Mouse (Mus musculus) lung, embryonic 14.5 days (tissue): Measurements from ENCODE around the gene Eef1a1. TPM values are rescaled to one million over a fixed set of nuclear protein-coding genes. Genes with fewer than 3 reads are reported as not detected.
A peak's percentile ranks its signal among the peaks of the same experiment; 100 is the strongest.
"Not testable (repeated sequence)": the region's sequence is repeated elsewhere in the genome, so short reads cannot be mapped to it uniquely, and the experiment has no call there.

Experiments
- ATAC-seq: fragments of 200-750 bp; cut with Nextera tagmentation; 2 replicates; pipeline ENCODE4 v1.8.0; 2017; ENCODE audit warnings: mild to moderate bottlenecking, moderate TSS enrichment, moderate library complexity; ENCODE audit not compliant: insufficient read depth
- DNase-seq: peaks from one replicate; pipeline ENCODE4 v3.0.0-alpha.2; 2015
- H3K27ac ChIP-seq: fragments of 300-500 bp; sonication (generic); 2 replicates; pipeline ENCODE4 v1.5.1; 2014; ENCODE audit warnings: low read depth, mild to moderate bottlenecking, moderate library complexity
- H3K27me3 ChIP-seq: fragments of 300-500 bp; sonication (generic); 2 replicates; pipeline ENCODE4 v1.6.1; 2014; ENCODE audit warnings: low read length, control low read depth; ENCODE audit not compliant: insufficient read depth
- H3K36me3 ChIP-seq: fragments of 300-500 bp; sonication (generic); 2 replicates; pipeline ENCODE4 v1.6.1; 2014; ENCODE audit warnings: control low read depth; ENCODE audit not compliant: insufficient read depth
- H3K4me1 ChIP-seq: fragments of 300-500 bp; sonication (generic); 2 replicates; pipeline ENCODE4 v1.6.1; 2014; ENCODE audit warnings: antibody characterized with exemption, control low read depth; ENCODE audit not compliant: insufficient read depth
- H3K4me2 ChIP-seq: fragments of 300-500 bp; sonication (generic); 2 replicates; pipeline ENCODE4 v1.6.1; 2014; ENCODE audit warnings: mild to moderate bottlenecking
- H3K4me3 ChIP-seq: fragments of 300-500 bp; sonication (generic); 2 replicates; pipeline ENCODE4 v1.5.1; 2014; ENCODE audit warnings: low read depth, low read length
- H3K9ac ChIP-seq: fragments of 300-500 bp; sonication (generic); 2 replicates; pipeline ENCODE4 v1.6.1; 2014
- H3K9me3 ChIP-seq: fragments of 300-500 bp; sonication (generic); 2 replicates; pipeline ENCODE4 v1.6.1; 2016; ENCODE audit warnings: low read depth, low read length, control low read depth
- CTCF ChIP-seq: IDR thresholded peaks from 2 replicates; pipeline ENCODE4 v1.5.1; 2016; ENCODE audit warnings: antibody characterized with exemption, low read depth
- WGBS: fragments of 180-500 bp; shearing (Covaris S2); extraction: QIAGEN DNeasy Blood & Tissue Kit; methylation state at CpG from one replicate; pipeline ENCODE4 v1.1.7; 2014; 5-methylcytosine and 5-hydroxymethylcytosine counted together
- polyA plus RNA-seq: library from polyadenylated mRNA; unstranded; fragments of >200 nt; fragmentation: Nextera tagmentation; extraction: Ambion mirVana; gene quantifications from 2 replicates; pipeline ENCODE4 v1.2.1, GENCODE M21; 2014

The Eef1a1 gene
- polyA plus RNA-seq, 1 experiment from 2014 or later: 5,431 TPM

DNA sequence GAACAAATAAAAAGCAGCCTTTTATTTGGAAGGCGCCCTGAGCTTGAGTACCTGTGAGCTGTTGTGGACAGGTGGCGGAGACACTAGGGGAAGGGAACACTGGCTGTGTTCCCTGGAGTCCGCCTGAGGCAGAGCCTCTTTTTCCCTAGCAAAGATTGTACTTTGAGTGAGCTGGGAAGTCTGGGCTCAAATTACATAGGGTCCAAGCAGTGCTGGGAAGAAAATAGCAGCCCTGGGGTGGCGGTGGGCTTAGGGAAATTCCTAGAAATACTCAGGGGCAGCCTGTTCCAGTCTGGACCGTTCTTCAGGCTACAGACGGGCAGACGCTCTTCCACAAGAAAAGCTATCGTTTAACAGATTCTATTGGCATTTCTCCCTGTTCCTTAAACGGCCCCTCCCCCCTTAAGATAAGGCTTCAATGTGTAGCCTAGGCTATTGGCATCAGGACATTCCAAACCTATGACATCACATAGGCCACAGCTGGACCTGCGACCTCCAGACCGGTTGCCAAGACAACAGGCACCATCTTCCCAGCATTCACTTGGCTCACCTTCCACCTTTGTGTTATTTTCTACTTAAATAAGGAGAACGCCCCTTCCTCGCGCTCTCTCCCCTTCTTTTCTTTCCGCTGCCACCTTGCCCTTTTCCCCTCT is 31.3 kb upstream of the Eef1a1 start:
- TF ChIP-seq CTCF: no peak
- Histone ChIP-seq H3K4me3 (peak overlapping the region; percentile 51), H3K27ac (peak overlapping the region; percentile 90), H3K4me1 (no peaks in the 10 kb centered on the region; the same call in 1 of the 2 replicates), H3K36me3 (no peaks in the 10 kb centered on the region), H3K9me3 (no peaks in the 10 kb centered on the region), H3K27me3 (no peaks in the 10 kb centered on the region), H3K9ac (peak overlapping the region; percentile 51), H3K4me2 (peak overlapping the region; percentile 86)
- ATAC-seq (peak; percentile 84), DNase-seq (peak; percentile 88)
- 3% methylated on average over 15 of the region's 15 CpGs for WGBS

DNA sequence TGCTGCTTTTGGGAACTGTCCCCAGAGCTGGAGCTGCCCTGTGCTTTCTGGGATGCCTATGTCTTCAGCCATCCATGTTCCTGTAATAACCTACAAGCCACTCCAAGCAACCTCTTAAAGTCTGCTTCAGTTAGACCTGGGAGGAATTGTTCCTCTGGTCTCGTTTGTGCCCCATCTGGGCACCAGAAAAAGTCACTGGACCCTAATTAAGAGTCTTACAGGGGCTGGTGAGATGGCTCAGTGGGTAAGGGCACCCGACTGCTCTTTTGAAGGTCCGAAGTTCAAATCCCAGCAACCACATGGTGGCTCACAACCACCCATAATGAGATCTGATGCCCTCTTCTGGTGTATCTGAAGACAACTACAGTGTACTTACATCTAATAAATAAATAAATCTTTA is 28.3 kb upstream of the Eef1a1 start:
- not testable (repeated sequence) for H3K9me3 ChIP-seq, H3K27me3 ChIP-seq, H3K27ac ChIP-seq, H3K36me3 ChIP-seq, DNase-seq, H3K4me1 ChIP-seq, H3K9ac ChIP-seq, H3K4me2 ChIP-seq, H3K4me3 ChIP-seq, ATAC-seq
- WGBS: 68% methylated on average over 3 of the region's 3 CpGs

DNA sequence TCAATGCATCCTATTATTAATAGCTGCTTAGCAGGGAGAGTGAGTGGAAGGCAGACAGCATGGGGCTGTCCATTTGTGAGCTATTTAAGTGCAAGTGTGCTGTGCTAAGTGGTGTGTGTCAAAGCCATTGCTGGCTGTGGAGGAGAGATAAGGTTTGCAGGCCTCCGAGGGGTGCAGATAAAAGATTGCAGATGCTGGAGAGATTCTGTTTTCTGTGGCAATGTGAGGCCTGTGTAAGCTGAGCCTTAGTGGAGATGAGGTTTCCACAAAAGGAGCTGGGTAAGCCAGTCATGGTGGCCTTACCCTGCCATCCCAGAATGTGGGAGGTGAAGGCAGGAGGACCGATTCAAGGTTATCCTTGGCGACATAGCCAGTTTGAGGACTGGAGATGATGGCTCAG is 27.2 kb upstream of the Eef1a1 start:
- Histone ChIP-seq H3K4me2 (no peak overlapping the region), H3K4me3 (no peak overlapping the region), H3K36me3 (no peaks in the 10 kb centered on the region), H3K9ac (no peak overlapping the region), H3K4me1 (no peaks in the 10 kb centered on the region; the same call in 1 of the 2 replicates), H3K27me3 (no peaks in the 10 kb centered on the region), H3K27ac (no peak overlapping the region), H3K9me3 (no peaks in the 10 kb centered on the region)
- WGBS: 52% methylated on average over 3 of the region's 3 CpGs
- TF ChIP-seq CTCF: no peak
- no peak for ATAC-seq
- no peak for DNase-seq

DNA sequence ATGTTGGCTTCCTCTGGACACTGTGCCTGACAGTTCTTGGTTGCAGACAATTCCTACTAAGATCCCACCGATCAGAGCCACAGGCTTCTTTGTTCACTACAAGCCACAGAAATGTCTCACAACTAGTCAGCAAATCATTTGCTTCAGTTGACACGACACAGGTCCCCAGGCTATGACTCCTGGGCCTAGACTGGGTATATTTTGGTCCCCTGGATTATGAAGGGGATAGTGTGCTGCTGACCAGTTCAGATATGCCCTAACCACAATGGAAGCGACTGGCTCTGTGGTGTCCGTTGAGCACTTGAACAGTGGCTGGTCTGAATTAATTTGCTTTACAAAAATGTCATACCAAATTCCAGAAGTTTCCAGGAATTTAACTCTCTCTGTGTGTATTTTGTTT is 25.7 kb upstream of the Eef1a1 start:
- Histone ChIP-seq H3K36me3 (no peaks in the 10 kb centered on the region), H3K4me1 (no peaks in the 10 kb centered on the region), H3K4me3 (no peak overlapping the region), H3K27ac (no peak overlapping the region), H3K4me2 (no peak overlapping the region), H3K9me3 (no peaks in the 10 kb centered on the region), H3K27me3 (no peaks in the 10 kb centered on the region), H3K9ac (no peak overlapping the region)
- no peak for TF ChIP-seq CTCF
- WGBS: 81% methylated on average over 4 of the region's 4 CpGs
- DNase-seq (no peak), ATAC-seq (no peak)

DNA sequence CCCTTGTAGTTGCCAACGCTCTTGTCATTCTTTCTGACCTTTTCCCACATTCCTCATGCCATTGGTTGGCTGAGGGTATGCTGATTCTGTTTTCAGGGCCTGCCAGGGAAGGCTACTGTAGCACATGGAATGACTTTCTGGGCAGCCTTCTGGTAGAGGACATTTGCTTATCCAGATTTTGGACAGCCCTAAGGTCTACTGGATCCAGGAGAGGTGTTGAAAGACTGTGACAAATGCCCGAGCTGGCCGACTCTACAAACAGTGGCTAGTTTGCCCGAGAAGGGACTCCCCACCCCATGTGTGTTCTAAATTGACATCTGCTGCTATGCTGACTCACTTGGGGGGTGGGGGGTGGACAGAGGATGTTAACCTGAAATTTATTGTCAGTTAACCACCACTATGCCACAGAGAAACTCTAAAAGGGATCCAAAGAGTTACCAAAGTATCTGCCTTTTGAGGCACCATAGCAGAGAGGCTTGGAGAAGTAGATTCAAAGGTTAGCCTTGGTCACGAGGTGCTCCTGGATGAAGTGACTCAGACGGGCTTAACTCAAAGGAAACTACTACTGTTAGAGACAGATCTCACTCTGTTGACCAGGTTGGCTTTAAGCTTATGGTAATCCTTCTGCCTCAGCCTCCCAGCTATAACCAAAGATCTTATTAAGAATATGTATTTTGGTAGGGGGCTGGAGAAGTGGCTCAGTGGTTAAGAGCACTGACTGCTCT is 25.0 kb upstream of the Eef1a1 start:
- no peak for ATAC-seq
- H3K27me3 ChIP-seq: no peaks in the 10 kb centered on the region

DNA sequence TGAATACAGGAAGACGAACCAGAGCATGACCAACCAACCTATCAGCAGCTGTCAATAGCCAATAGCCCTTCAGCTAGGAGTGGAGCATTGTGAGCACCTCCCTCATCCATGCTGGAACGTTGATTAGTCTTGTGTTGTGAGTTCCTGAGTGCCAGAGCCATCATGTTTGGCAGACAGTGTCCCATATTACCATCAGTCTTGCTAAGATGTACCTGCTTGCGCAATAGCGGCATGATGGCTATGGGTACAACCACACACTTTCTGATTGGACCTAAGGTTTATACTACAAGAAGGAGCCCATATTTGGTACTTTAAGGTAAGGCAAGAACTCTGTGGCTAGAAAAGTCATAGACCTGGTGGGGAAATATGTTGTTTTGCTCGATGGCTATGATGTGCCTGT is 22.8 kb upstream of the Eef1a1 start:
- 93% methylated on average over 5 of the region's 5 CpGs for WGBS
- no peak overlapping the region for H3K9ac ChIP-seq
- H3K4me3 ChIP-seq: no peak overlapping the region

More for the DNA sequence above, 25.0 kb upstream of the Eef1a1 start:
- no peak for DNase-seq
- WGBS: 47% methylated on average over 6 of the region's 6 CpGs
- Histone ChIP-seq H3K4me2 (no peak overlapping the region), H3K36me3 (no peaks in the 10 kb centered on the region), H3K4me3 (no peak overlapping the region), H3K9ac (no peak overlapping the region), H3K9me3 (no peaks in the 10 kb centered on the region), H3K4me1 (no peaks in the 10 kb centered on the region), H3K27ac (no peak overlapping the region)
- no peak for TF ChIP-seq CTCF

DNA sequence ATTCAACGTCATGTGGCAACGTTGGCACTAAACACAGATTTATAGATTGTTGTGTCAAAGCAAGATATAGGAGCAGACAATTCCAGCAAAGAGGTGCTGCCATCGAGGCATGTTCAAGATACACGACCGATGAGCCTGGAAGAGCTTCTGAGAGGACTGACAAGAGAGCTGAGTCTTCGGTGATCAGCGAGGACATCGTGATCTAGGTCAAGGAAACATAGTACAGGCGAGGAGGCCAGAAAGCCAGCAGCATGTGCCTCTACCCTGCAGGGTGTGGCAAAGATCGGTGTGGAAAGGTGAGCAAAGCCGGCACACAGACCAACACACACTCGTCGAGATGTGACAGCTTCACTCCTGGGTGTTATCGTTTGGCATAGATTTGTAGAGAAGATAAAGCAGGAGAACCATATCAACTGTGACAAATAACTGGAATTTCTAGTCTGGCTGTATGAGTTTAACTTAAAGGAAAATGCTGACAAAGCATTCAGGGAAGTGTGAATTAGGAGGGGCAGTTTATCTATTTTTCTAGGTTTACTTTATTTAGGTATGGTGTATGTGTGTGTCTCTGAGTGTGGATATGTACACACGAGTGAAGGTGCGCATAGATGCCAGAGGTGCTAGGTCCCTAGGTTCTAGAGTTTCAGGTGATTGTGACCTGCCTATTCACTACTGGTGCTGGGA is 19.3 kb upstream of the Eef1a1 start:
- Histone ChIP-seq H3K4me3 (no peak overlapping the region), H3K4me1 (no peaks in the 10 kb centered on the region), H3K27ac (no peak overlapping the region), H3K4me2 (no peak overlapping the region), H3K9me3 (no peaks in the 10 kb centered on the region), H3K36me3 (no peaks in the 10 kb centered on the region), H3K27me3 (no peaks in the 10 kb centered on the region), H3K9ac (no peak overlapping the region)
- ATAC-seq (no peak), DNase-seq (no peak)
- 76% methylated on average over 16 of the region's 16 CpGs for WGBS
- no peak for TF ChIP-seq CTCF

More for the DNA sequence above, 22.8 kb upstream of the Eef1a1 start:
- H3K4me2 ChIP-seq: no peak overlapping the region
- ATAC-seq (no peak), DNase-seq (no peak)
- no peaks in the 10 kb centered on the region for H3K36me3 ChIP-seq
- no peak for TF ChIP-seq CTCF
- H3K9me3 ChIP-seq: no peaks in the 10 kb centered on the region
- H3K27ac ChIP-seq: no peak overlapping the region
- no peaks in the 10 kb centered on the region for H3K27me3 ChIP-seq
- no peaks in the 10 kb centered on the region for H3K4me1 ChIP-seq
